Mouse (Mus musculus): ENCODE measurements around the gene Fxyd6.

GRCm38 (mm10) chr9:45413478-45414140, 43.6 kb downstream of the Fxyd6 start:
- peak; percentile 39 for TF ChIP-seq CTCF (IDR thresholded peaks at IDR 0.05; ENCODE audit: extremely low read depth, insufficient read depth, low read length)
- TF ChIP-seq POLR2A (IDR thresholded peaks at IDR 0.05; ENCODE audit: extremely low read depth, insufficient read depth, low read length): no peak

All from cortical plate, adult 2 months (tissue).